Mouse (Mus musculus) erythroblast, adult 5-6 weeks (primary cell): ENCODE data around the gene Arhgef28. TPM values are rescaled to one million over a fixed set of nuclear protein-coding genes. Genes with fewer than 3 reads are reported as not detected.

ENCODE experiments used
- ATAC-seq: replicated peaks from 2 replicates; pipeline ENCODE4 v1.8.0; 2016; ENCODE audit warnings: moderate number of reproducible peaks, mild to moderate bottlenecking, moderate TSS enrichment, inconsistent platforms; ENCODE audit not compliant: poor library complexity, low FRiP score, severe bottlenecking
- total RNA-seq, 2 experiments: library from RNA; stranded (forward) in 1 of 2; stranded (reverse) in 1 of 2; fragments of 150-400 nt in 1 of 2; fragments of 200-764, 138-1000 nt in 1 of 2; gene quantifications; 2 replicates each; pipeline versions ENCODE4 v1.2.3 to v1.2.4; 2015 to 2017; ENCODE audit warnings: low replicate concordance in 2 of 2

The Arhgef28 gene
- total RNA-seq, 2 experiments from 2014 or later: 0.51 TPM; not detected in 1

GRCm38 (mm10) chr13:97999130-97999529, 207.1 kb downstream of the Arhgef28 start:
- ATAC-seq: no peak

GRCm38 (mm10) chr13:97998570-97998969, 207.7 kb downstream of the Arhgef28 start:
- ATAC-seq: no peak

- ATAC-seq: no peak
Measured at GRCm38 (mm10) chr13:97990939-97991338, 215.3 kb downstream of the Arhgef28 start.

- ATAC-seq: no peak
Measured at GRCm38 (mm10) chr13:97988796-97989195, 217.4 kb downstream of the Arhgef28 start.

GRCm38 (mm10) chr13:97986691-97987090, 219.5 kb downstream of the Arhgef28 start:
- no peak for ATAC-seq

GRCm38 (mm10) chr13:97977104-97977503, 229.1 kb downstream of the Arhgef28 start:
- ATAC-seq: no peak

GRCm38 (mm10) chr13:97976642-97977041, 229.6 kb downstream of the Arhgef28 start:
- no peak for ATAC-seq

- no peak for ATAC-seq
Measured at GRCm38 (mm10) chr13:97974532-97975194, 231.6 kb downstream of the Arhgef28 start.

GRCm38 (mm10) chr13:97973915-97974314, 232.3 kb downstream of the Arhgef28 start:
- no peak for ATAC-seq

- ATAC-seq: no peak
Measured at GRCm38 (mm10) chr13:97966077-97966476, 240.2 kb downstream of the Arhgef28 start.

GRCm38 (mm10) chr13:97964892-97965424, 241.3 kb downstream of the Arhgef28 start:
- ATAC-seq: no peak

GRCm38 (mm10) chr13:97960142-97960541, 246.1 kb downstream of the Arhgef28 start:
- no peak for ATAC-seq

GRCm38 (mm10) chr13:97959394-97959888, 246.8 kb downstream of the Arhgef28 start:
- no peak for ATAC-seq

GRCm38 (mm10) chr13:97955759-97956158, 250.5 kb downstream of the Arhgef28 start:
- no peak for ATAC-seq

- no peak for ATAC-seq
Measured at GRCm38 (mm10) chr13:97954956-97955496, 251.2 kb downstream of the Arhgef28 start.

- ATAC-seq: no peak
Measured at GRCm38 (mm10) chr13:97954051-97954450, 252.2 kb downstream of the Arhgef28 start.

- no peak for ATAC-seq
Measured at GRCm38 (mm10) chr13:97953526-97953925, 252.7 kb downstream of the Arhgef28 start.

GRCm38 (mm10) chr13:97948856-97949255, 257.4 kb downstream of the Arhgef28 start:
- no peak for ATAC-seq

GRCm38 (mm10) chr13:97947598-97947997, 258.6 kb downstream of the Arhgef28 start:
- no peak for ATAC-seq

GRCm38 (mm10) chr13:97946422-97946821, 259.8 kb downstream of the Arhgef28 start:
- no peak; the same call in 1 of the 2 replicates for ATAC-seq
